ENCODE assay signal across 9 mouse cellular contexts in genomic region chr5:102054511-102055093, GRCm38 (mm10). TPM values are rescaled to one million over a fixed set of nuclear protein-coding genes. Genes with fewer than 3 reads are reported as not detected.
DNase-seq lines count a peak whose midpoint lies in the region; ATAC-seq and TF ChIP-seq lines count a peak whose summit lies in the region.
"Had no signal": no experiment of that assay in that cellular context is flagged by ENCODE, and none has a peak within 500 bp of the region (broad histone marks: within the 10 kb centered on the region; RNA-seq: fewer than 3 reads in every experiment).

No protein-coding gene starts in this region.

- no peak overlapping the region for H3K4me2 ChIP-seq in midbrain, embryonic 14.5 days (ENCODE audit: low read length)
- H3K4me2 ChIP-seq in midbrain, embryonic 15.5 days, result no peak overlapping the region
- peak overlapping the region; percentile 11; the same call in 1 of the 2 replicates for H3K4me2 ChIP-seq in kidney, embryonic 16.5 days (replicated peaks; ENCODE audit: low read depth, low read length)

- no peak overlapping the region for H3K9ac ChIP-seq in midbrain, embryonic 14.5 days (replicated peaks; ENCODE audit: low read length)
- no peak overlapping the region for H3K9ac ChIP-seq in midbrain, embryonic 15.5 days
- H3K9ac ChIP-seq in kidney, embryonic 16.5 days (replicated peaks; ENCODE audit: low read length), result no peak overlapping the region

- H3K9me3 ChIP-seq in midbrain, embryonic 14.5 days (ENCODE audit: control insufficient read depth, low read length), result no peaks in the 10 kb centered on the region
- no peaks in the 10 kb centered on the region for H3K9me3 ChIP-seq in midbrain, embryonic 15.5 days
- no peaks in the 10 kb centered on the region for H3K9me3 ChIP-seq in kidney, embryonic 16.5 days (ENCODE audit: low read length)

- H3K4me3 ChIP-seq in cerebellum, adult 2 months (replicated peaks; ENCODE audit: insufficient read depth, low read depth, low read length), result no peak overlapping the region
- no peak overlapping the region for H3K4me3 ChIP-seq in midbrain, embryonic 14.5 days (replicated peaks; ENCODE audit: low read depth, low read length)
- no peak overlapping the region for H3K4me3 ChIP-seq in midbrain, embryonic 15.5 days
- no peak overlapping the region for H3K4me3 ChIP-seq in kidney, embryonic 16.5 days (ENCODE audit: low read length)

- WGBS in cerebellum, adult 2 months, result 31% methylated on average over 11 of the region's 11 CpGs
- WGBS in midbrain, embryonic 14.5 days, result 86% methylated on average over 11 of the region's 11 CpGs
- 83% methylated on average over 11 of the region's 11 CpGs for WGBS in midbrain, embryonic 15.5 days
- WGBS in kidney, embryonic 16.5 days, result 63% methylated on average over 11 of the region's 11 CpGs

- no peaks in the 10 kb centered on the region for H3K27me3 ChIP-seq in cerebellum, adult 2 months (ENCODE audit: control insufficient read depth, insufficient read depth, low read length)
- no peaks in the 10 kb centered on the region for H3K27me3 ChIP-seq in midbrain, embryonic 14.5 days (ENCODE audit: control insufficient read depth, insufficient read depth, low read length)
- no peaks in the 10 kb centered on the region for H3K27me3 ChIP-seq in midbrain, embryonic 15.5 days (replicated peaks)
- H3K27me3 ChIP-seq in kidney, embryonic 16.5 days (ENCODE audit: insufficient read depth, low read length), result no peaks in the 10 kb centered on the region

- no peak for TF ChIP-seq POLR2A in cerebellum, adult 2 months (IDR thresholded peaks at IDR 0.05; ENCODE audit: borderline replicate concordance, insufficient read depth, low read length)

- TF ChIP-seq CTCF in cerebellum, adult 2 months (IDR thresholded peaks at IDR 0.05; ENCODE audit: borderline replicate concordance, insufficient read depth, low read depth, low read length), result no peak

- no peak for ATAC-seq in midbrain, embryonic 14.5 days (ENCODE audit: low FRiP score, low TSS enrichment)
- ATAC-seq in midbrain, embryonic 15.5 days (replicated peaks), result no peak
- peak; percentile 29 for ATAC-seq in kidney, embryonic 16.5 days (ENCODE audit: low FRiP score, low TSS enrichment)
- ATAC-seq in monocyte, adult 5-6 weeks (replicated peaks; ENCODE audit: insufficient number of reproducible peaks, low FRiP score, low TSS enrichment, poor library complexity, severe bottlenecking), result no peak
- ATAC-seq: forebrain, embryonic 16.5 days had no signal

- peak overlapping the region; percentile 49 for H3K27ac ChIP-seq in cerebellum, adult 2 months (ENCODE audit: insufficient read depth, low read length)
- 0 out of 2 replicates have a peak overlapping the region, but pooled peaks have one; percentile 13 for H3K27ac ChIP-seq in midbrain, embryonic 14.5 days (replicated peaks; ENCODE audit: low read depth, low read length)
- H3K27ac ChIP-seq in midbrain, embryonic 15.5 days, result no peak overlapping the region
- H3K27ac ChIP-seq in kidney, embryonic 16.5 days (ENCODE audit: low read length), result peak overlapping the region; percentile 83

- peak in 1 of 2 experiments; percentile 47 for DNase-seq in cerebellum, adult 2 months
- no peak for DNase-seq in cerebellum, postnatal 14 days
- no peak for DNase-seq in midbrain, embryonic 14.5 days
- peak; percentile 19 to 44 for DNase-seq in lung, postnatal 4 days
- DNase-seq in B cell, adult 2 months, result no peak

- H3K36me3 ChIP-seq in midbrain, embryonic 14.5 days (ENCODE audit: control insufficient read depth, insufficient read depth, low read length), result no peaks in the 10 kb centered on the region
- H3K36me3 ChIP-seq in midbrain, embryonic 15.5 days (replicated peaks), result no peaks in the 10 kb centered on the region
- H3K36me3 ChIP-seq in kidney, embryonic 16.5 days (ENCODE audit: insufficient read depth, low read length), result no peaks in the 10 kb centered on the region

- H3K4me1 ChIP-seq in cerebellum, adult 2 months (ENCODE audit: control insufficient read depth, insufficient read depth, low read length), result peaks cover 16% of the 10 kb centered on the region
- peaks cover 23% of the 10 kb centered on the region; the same call in 1 of the 2 replicates for H3K4me1 ChIP-seq in midbrain, embryonic 14.5 days (ENCODE audit: control insufficient read depth, insufficient read depth, low read length)
- peaks cover 22% of the 10 kb centered on the region for H3K4me1 ChIP-seq in midbrain, embryonic 15.5 days
- peaks cover 26% of the 10 kb centered on the region for H3K4me1 ChIP-seq in kidney, embryonic 16.5 days (ENCODE audit: insufficient read depth, low read length)

RNA-seq across cellular contexts. Expression of gene Wdfy3, which starts 15.1 kb away (rescaled TPM):
- 75.4 and 79.7 TPM in 2 replicates for polyA plus RNA-seq in cerebellum, adult 2 months (2012; rRNA removed)
- 34.5 and 41.5 TPM in 2 replicates for polyA plus RNA-seq in midbrain, embryonic 14.5 days (2014; fragmentation: Nextera tagmentation; extraction: Ambion mirVana)
- 32.0 and 33.5 TPM in 2 replicates for polyA plus RNA-seq in midbrain, embryonic 15.5 days (2015; fragmentation: Nextera tagmentation; extraction: Ambion mirVana)
- polyA plus RNA-seq in kidney, embryonic 16.5 days (2015; fragmentation: Nextera tagmentation; extraction: Ambion mirVana), result 20.1 and 22.4 TPM in 2 replicates
- 8.1 to 15.0 TPM (median 10.9 TPM) in 3 replicates for total RNA-seq in monocyte, adult 5-6 weeks (2017)

Comparison
In these comparisons a context has a peak if more than half of its experiments do, and no peak if none do; other contexts are left out.
1. DNase-seq: peak in lung, postnatal 4 days (2 of 2); none in cerebellum, postnatal 14 days (0 of 2), midbrain, embryonic 14.5 days (single experiment) and B cell, adult 2 months (0 of 2).